Mouse (Mus musculus): ENCODE data around the gene Hist1h2bg. TPM values are rescaled to one million over a fixed set of nuclear protein-coding genes. Genes with fewer than 3 reads are reported as not detected.

The Hist1h2bg gene
- total RNA-seq, 2 experiments from 2014 or later: 203 to 225 TPM

- intact Hi-C loops (cut with DNase I): no loop called here
- no peak for DNase-seq
Observed at GRCm38 (mm10) chr13:23605052-23605451, 33.9 kb downstream of the Hist1h2bg start.

- no peak for DNase-seq
- intact Hi-C loops (cut with DNase I): no loop called here
Observed at GRCm38 (mm10) chr13:23609209-23609608, 38.0 kb downstream of the Hist1h2bg start.

- intact Hi-C loops (cut with DNase I): no loop called here
- DNase-seq: no peak
Observed at GRCm38 (mm10) chr13:23609844-23610243, 38.6 kb downstream of the Hist1h2bg start.

- DNase-seq: no peak
- intact Hi-C loops (cut with DNase I): no loop called here
Observed at GRCm38 (mm10) chr13:23610393-23610792, 39.2 kb downstream of the Hist1h2bg start.

GRCm38 (mm10) chr13:23611638-23612037, 40.4 kb downstream of the Hist1h2bg start:
- no peak for DNase-seq
- intact Hi-C loops (cut with DNase I): no loop called here

GRCm38 (mm10) chr13:23620056-23620732, 49.0 kb downstream of the Hist1h2bg start:
- no peak for DNase-seq
- intact Hi-C loops (cut with DNase I): no loop called here

- intact Hi-C loops (cut with DNase I): no loop called here
- peak; percentile 69 for DNase-seq
Observed at GRCm38 (mm10) chr13:23620733-23621531, 49.7 kb downstream of the Hist1h2bg start, which contains the start of gene Hist1h2be. Gene Hist1h2be (minus strand): TSS chr13:23621124.

Small RNA genes within 50 kb of the gene (microRNA-seq; reads per million reads assigned to microRNA genes)
- gene Gm44297 (not detected), gene Gm44359 (not detected), gene Gm44394 (not detected)

Other genes starting within 250 kb of the Hist1h2bg start
- gene Zfp322a, start 202.2 kb upstream of the Hist1h2bg start, total RNA-seq (2021): 10 to 100 TPM; 42.6 to 49.5 TPM
- 1 to 10 TPM; 5.6 to 6.1 TPM for gene Abt1, start 147.5 kb upstream of the Hist1h2bg start, total RNA-seq (2021)
- gene Btn1a1, start 105.5 kb upstream of the Hist1h2bg start, total RNA-seq (2021): not detected
- not detected for gene Btn2a2, start 82.5 kb upstream of the Hist1h2bg start, total RNA-seq (2021)
- 100 to 1,000 TPM; 441 to 470 TPM for gene Hist1h4h, start 40.3 kb upstream of the Hist1h2bg start, total RNA-seq (2021)
- 10 to 100 TPM; 74.6 to 86.0 TPM for gene Hist1h2af, start 37.5 kb upstream of the Hist1h2bg start, total RNA-seq (2021)
- 10 to 100 TPM; 22.0 to 28.6 TPM for gene Hist1h3g, start 36.0 kb upstream of the Hist1h2bg start, total RNA-seq (2021)
- gene Hist1h2bh, start 28.0 kb upstream of the Hist1h2bg start, total RNA-seq (2021): 1 to 10 TPM; 4.5 to 6.1 TPM
- 10 to 100 TPM; 42.2 to 44.0 TPM for gene Hist1h3f, start 27.3 kb upstream of the Hist1h2bg start, total RNA-seq (2021)
- 100 to 1,000 TPM; 224 to 235 TPM for gene Hist1h4f, start 19.7 kb upstream of the Hist1h2bg start, total RNA-seq (2021)
- 10 to 100 TPM; 12.0 to 12.4 TPM for gene Hist1h1d, start 18.1 kb upstream of the Hist1h2bg start, total RNA-seq (2021)
- gene Hist1h3e, start 9.0 kb upstream of the Hist1h2bg start, total RNA-seq (2021): 100 to 1,000 TPM; 130 to 134 TPM
- gene Hist1h2ae, start 176 bp upstream of the Hist1h2bg start, total RNA-seq (2021): 10 to 100 TPM; 24.5 to 31.0 TPM
- 100 to 1,000 TPM in 1 of 2 experiments, 10 to 100 TPM in 1; 87.5 to 105 TPM for gene Hist1h2bf, start 2.8 kb downstream of the Hist1h2bg start, total RNA-seq (2021)
- 10 to 100 TPM; 18.6 to 25.5 TPM for gene Hist1h2ad, start 3.0 kb downstream of the Hist1h2bg start, total RNA-seq (2021)
- 10 to 100 TPM; 18.8 to 24.3 TPM for gene Hist1h3d, start 4.4 kb downstream of the Hist1h2bg start, total RNA-seq (2021)
- 100 to 1,000 TPM; 177 to 192 TPM for gene Hist1h4d, start 10.2 kb downstream of the Hist1h2bg start, total RNA-seq (2021)
- 10 to 100 TPM; 13.0 to 16.9 TPM for gene Hist1h2be, start 49.7 kb downstream of the Hist1h2bg start, total RNA-seq (2021)
- 100 to 1,000 TPM; 112 to 117 TPM for gene Hist1h1e, start 51.2 kb downstream of the Hist1h2bg start, total RNA-seq (2021)
- gene Hist1h2ac, start 112.6 kb downstream of the Hist1h2bg start, total RNA-seq (2021): 1 to 10 TPM; 4.8 to 5.4 TPM
- gene Hist1h2bc, start 112.8 kb downstream of the Hist1h2bg start, total RNA-seq (2021): 10 to 100 TPM; 16.7 to 17.0 TPM
- gene Hist1h1t, start 124.4 kb downstream of the Hist1h2bg start, total RNA-seq (2021): not detected
- gene Hist1h4c, start 127.1 kb downstream of the Hist1h2bg start, total RNA-seq (2021): 100 to 1,000 TPM; 109 to 126 TPM
- 1 to 10 TPM; 1.7 to 2.3 TPM for gene Hfe, start 139.5 kb downstream of the Hist1h2bg start, total RNA-seq (2021)
- 100 to 1,000 TPM; 154 to 166 TPM for gene Hist1h1c, start 167.4 kb downstream of the Hist1h2bg start, total RNA-seq (2021)
- 10 to 100 TPM; 39.8 to 41.0 TPM for gene Hist1h3c, start 174.2 kb downstream of the Hist1h2bg start, total RNA-seq (2021)
- 10 to 100 TPM; 62.4 to 81.1 TPM for gene Hist1h2bb, start 175.3 kb downstream of the Hist1h2bg start, total RNA-seq (2021)
- 100 to 1,000 TPM; 116 to 120 TPM for gene Hist1h2ab, start 179.7 kb downstream of the Hist1h2bg start, total RNA-seq (2021)
- 100 to 1,000 TPM in 1 of 2 experiments, 10 to 100 TPM in 1; 95.4 to 102 TPM for gene Hist1h3b, start 180.9 kb downstream of the Hist1h2bg start, total RNA-seq (2021)
- 100 to 1,000 TPM; 139 to 151 TPM for gene Hist1h4b, start 185.6 kb downstream of the Hist1h2bg start, total RNA-seq (2021)
- gene Hist1h4a, start 189.8 kb downstream of the Hist1h2bg start, total RNA-seq (2021): 100 to 1,000 TPM; 134 to 137 TPM
- 100 to 1,000 TPM; 114 to 125 TPM for gene Hist1h3a, start 191.0 kb downstream of the Hist1h2bg start, total RNA-seq (2021)
- gene Hist1h1a, start 192.3 kb downstream of the Hist1h2bg start, total RNA-seq (2021): 10 to 100 TPM; 62.9 to 79.4 TPM
- not detected for gene Trim38, start 198.5 kb downstream of the Hist1h2bg start, total RNA-seq (2021)
- not detected for gene Slc17a2, start 235.6 kb downstream of the Hist1h2bg start, total RNA-seq (2021)

All from left cerebral cortex, postnatal 4 days (tissue).